Mouse (Mus musculus) T-helper 2 cell (primary cell): ENCODE data around the gene Ndufa13.
"Not testable (repeated sequence)": the region's sequence is repeated elsewhere in the genome, so short reads cannot be mapped to it uniquely, and the experiment has no call there.

Source experiments
- in situ Hi-C: fragments of 300-600 bp; cut with MboI, MseI; formaldehyde crosslinking; loops from one replicate; pipeline ENCODE4 v1.15.1; 2025; ENCODE audit warnings: high pct_unique_total_duplicates

Gene Ndufa13

DNA sequence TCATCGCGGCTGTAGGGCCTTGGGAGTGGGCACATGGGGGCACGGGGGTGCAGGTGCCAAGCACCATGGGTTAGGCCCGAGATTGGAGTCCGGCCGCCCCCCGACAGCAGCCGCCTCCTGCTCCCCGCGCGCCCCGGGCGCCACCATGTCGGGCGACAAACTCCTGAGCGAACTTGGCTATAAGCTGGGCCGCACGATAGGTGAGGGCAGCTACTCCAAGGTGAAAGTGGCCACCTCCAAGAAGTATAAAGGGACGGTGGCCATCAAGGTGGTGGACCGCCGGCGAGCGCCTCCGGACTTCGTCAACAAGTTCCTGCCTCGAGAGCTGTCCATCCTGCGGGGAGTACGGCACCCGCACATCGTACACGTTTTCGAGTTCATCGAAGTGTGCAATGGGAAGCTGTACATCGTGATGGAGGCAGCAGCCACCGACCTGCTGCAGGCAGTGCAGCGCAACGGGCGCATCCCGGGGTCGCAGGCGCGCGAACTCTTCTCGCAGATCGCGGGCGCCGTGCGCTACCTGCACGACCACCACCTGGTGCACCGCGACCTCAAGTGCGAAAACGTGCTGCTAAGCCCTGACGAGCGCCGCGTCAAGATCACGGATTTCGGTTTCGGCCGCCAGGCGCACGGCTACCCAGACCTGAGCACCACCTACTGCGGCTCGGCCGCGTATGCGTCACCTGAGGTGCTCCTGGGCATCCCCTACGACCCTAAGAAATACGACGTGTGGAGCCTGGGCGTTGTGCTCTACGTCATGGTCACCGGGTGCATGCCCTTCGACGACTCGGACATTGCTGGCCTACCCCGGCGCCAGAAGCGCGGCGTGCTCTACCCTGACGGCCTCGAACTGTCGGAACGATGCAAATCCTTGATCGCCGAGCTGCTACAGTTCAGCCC, at the start of gene Ndufa13, which contains the start of the genes Tssk6 and Yjefn3:
TSS of gene Ndufa13 (minus strand) at position 396 of the 900 bp plus-strand sequence.
TSS of gene Tssk6 (plus strand) at position 22 of the 900 bp plus-strand sequence.
TSS of gene Yjefn3 (minus strand) at position 550 of the 900 bp plus-strand sequence.
- in situ Hi-C loops, result loop anchor here (25.0 kb wide), 1 partner anchor 260 kb away; the partner anchor contains the start of gene Tmem161a

DNA sequence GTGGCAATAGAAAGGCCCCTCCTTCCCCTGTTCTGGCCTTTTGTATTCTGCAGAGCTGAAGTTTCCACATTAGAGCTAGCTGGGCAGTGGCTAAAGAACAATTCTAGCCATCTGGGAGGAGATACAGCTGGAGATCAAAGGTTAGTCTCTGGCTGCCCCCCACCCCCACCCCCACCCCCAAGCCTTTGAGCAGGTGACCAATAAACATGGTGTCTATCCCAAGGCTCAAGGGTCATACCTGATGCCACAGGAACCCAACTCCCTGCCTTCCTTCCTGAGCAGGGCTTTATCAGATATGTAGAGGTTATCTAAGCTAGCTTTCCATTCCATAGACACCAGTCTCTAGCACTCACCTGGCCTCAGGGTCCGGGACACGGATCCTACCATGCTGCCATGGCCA, 47.9 kb upstream of the Ndufa13 start:
- in situ Hi-C loops, result no loop called here

DNA sequence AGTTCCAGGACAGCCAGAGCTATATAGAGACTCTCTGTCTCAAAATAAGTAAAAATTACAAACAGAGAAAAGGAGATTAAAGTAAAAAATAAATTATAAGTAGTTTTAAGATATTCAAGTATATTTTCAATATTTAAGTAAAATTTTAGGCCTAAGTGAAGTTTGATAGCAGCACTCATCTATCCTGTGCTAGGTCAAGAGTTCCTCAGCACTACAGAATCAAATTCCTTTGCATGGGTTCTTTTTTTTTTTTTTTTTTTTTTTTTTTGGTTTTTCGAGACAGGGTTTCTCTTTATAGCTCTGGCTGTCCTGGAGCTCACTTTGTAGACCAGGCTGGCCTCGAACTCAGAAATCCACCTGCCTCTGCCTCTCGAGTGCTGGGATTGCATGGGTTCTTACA, 40.1 kb upstream of the Ndufa13 start:
- in situ Hi-C loops, result not testable (repeated sequence)

DNA sequence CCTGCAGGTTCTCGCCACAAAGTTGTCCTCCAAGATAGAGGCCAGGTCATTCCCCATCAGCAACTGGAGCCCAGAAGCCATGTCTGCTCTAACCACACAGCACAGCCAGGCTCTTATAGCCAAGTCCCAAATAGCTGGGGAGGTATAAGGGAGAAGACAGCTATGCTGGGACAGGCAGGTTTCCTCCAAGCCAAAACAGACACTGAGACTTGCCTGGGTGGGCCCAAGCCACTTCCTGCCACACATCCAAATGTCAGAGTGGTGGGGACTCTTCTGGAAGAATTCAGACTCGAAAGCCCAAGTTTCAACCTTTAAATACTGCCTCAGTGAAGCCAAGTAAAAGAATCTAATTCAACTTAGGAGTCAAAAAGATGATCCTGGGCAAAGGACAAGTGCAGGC, 38.0 kb upstream of the Ndufa13 start:
- in situ Hi-C loops, result no loop called here

DNA sequence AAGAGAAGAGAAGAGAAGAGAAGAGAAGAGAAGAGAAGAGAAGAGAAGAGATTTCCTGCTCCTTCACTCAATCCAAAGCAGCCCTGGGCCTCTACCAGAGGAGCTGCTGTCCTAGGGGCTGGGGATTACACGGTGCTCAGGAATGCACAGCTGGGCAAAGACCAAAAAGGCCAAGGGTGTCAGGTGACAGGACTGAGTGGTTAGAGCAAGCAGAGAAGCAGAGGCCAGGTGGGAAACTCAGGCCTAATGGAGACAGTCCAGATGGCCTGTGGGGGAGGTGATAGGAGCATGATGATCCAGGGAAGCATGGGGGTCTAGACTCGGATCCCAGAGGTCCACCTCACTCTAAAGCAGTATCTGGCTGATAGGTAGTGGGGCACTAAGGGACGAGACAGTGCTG, 37.3 kb upstream of the Ndufa13 start:
- in situ Hi-C loops, result no loop called here

DNA sequence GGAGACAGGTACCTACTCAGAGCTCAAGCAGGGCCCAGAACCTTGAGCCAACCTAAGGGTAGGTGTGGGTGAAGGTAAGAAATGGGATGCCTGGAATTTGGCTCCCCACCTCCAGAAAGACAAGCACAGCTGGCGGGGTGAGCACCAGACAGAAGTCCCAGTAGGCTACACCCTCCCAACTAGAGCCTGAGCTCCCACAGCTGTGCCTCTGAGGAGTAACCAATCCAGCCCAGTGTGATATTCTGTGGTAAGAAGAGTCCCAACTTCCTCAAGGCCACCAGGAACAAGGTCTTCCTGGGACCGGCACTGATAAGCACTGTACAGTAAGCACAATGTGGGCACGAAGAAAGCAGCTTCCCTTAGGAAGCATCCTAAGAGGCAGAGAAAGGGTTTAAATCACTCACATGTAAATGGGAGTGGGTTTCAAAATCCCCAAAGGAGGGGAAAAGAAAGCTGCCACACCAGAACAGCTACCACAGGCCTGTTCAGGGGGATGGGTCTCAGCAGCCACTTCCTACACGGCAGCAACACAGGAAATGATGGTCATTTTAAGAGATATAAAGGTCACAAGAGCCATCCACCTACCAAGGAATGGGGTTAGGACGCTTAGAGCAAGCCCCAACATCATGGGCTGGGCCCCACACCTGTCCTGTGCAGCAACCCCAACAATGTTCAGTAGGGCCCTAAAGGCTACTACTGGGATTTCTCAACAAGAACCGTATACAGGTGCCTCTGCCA, 36.1 kb upstream of the Ndufa13 start:
- in situ Hi-C loops, result no loop called here

DNA sequence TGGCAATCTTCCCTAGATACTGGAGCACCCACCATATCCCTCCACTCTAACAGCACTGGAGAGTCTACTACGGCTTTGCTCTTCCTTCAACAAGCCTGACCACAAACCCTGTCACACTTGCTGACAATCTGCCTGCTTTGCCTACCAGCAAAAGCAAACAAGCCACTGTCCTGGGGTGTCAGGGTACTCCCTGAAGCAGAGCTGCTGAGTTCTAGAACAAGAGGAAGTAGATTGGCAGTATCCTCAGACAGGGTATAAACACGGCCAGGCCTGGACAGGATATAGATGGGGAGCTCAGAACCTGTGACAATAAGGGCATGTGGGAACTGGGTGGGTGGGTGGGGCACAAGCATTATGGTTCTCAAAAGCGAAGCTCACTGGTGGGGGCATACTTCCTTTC, 35.1 kb upstream of the Ndufa13 start:
- in situ Hi-C loops, result no loop called here

DNA sequence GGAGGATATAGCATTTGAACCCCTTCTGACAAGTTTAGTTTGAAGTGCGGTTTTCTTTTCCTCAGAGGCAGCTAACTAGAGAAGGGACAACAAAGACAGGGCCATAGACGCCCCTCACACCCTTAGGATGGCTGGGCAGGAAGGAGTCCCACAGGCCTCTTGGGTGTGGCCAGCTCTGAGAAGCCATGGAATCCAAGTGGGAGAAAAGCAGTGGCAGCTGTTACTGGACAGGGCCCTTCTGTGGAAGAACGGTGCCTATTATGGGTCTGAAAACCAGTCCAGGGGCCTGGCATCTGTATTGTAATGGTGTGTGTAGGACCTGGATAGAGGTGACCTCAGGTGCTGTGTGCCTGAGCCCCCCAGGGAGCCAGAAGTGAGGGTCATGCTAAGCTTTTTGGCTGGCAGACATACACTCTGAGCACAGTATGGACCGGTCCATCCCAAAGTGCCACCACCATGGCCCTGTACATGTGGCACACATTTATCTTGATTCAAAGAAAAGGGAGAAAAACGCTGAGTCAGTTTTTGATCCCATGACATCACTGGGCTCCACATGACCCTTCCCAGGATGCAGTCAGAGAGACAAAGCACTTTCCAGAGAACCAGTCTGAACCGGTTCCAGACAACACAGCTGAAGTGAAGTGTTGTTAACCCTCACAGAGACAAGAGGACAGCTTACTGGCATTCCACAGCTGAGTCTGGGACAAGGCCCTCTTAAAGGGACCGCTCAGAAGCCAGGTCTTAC, 33.9 kb upstream of the Ndufa13 start:
- in situ Hi-C loops, result no loop called here

DNA sequence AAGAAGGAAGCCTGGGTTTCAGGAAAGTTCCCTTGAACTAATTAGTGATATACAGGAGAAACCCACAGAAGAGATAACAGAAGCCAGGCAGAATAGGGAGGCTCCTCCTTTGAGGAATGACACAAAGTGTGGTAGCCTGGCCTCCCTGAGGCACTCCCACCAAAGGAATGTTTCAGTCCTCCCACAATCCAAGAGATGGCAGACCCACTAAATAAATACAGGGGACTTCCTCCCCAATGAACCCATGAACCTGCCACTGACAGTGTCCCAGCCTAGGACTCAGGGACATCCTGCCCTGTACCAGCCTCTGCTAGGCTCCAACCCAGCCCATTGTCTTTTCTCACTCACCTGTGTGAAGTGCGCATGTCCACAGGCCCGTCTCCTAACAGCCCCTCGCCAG, 33.1 kb upstream of the Ndufa13 start:
- in situ Hi-C loops, result no loop called here

DNA sequence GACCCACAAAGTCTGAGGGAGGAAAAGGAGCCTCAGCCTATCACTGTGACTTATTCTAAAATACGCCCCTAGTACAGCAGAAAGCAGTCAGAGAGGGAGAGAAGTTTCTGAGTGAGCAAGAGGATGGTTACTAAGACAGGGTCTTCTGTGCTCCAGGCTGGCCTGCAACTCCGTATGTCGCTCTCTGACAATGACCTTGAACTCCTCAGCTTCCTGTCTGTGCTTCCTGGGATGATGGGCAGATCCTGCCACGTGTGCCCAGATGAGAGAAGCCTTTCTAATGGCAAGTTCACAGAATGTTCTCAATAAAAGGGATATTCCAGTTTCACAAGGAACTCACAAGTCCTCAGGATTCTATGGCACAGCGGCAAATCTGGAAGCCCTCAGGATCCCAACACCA, 32.2 kb upstream of the Ndufa13 start:
- in situ Hi-C loops, result no loop called here

DNA sequence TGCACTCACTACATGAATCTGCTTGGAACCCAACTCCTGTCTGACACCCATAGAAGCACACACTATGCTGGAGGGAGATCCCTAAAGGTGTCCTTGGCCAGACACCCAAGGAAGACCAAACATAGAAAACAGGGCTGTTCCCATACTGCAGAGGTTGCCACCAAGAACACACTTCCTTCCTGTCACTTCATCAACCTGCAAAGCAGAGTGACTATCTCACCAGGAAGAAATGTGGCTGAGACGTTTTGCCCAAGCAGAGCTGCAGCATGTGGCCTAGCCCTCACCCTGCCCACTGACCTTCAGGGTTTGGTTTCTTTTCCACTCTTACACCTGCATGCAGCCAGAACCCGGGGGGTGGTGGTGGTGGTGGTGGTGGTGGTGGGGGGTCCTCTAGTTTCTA, 31.5 kb upstream of the Ndufa13 start:
- in situ Hi-C loops, result no loop called here

DNA sequence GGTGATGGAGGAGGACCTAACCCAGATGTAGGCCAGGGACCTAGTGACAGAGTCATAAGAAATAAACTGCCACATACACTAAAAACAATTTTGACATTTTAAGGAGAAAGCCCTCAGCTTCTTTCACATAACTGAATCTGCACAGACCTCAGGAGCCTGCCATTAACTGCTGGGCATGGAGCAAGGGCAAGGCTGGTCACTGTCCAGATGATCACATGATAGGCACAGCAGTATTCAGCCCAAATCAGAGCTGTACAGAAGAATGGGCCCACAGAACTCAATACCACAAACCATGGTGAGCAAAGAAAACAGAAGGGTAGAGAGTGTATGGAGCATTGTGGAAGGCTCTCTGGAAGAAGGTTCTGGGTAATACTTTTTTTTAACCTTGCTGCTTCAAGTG, 24.5 kb upstream of the Ndufa13 start:
- in situ Hi-C loops, result no loop called here

DNA sequence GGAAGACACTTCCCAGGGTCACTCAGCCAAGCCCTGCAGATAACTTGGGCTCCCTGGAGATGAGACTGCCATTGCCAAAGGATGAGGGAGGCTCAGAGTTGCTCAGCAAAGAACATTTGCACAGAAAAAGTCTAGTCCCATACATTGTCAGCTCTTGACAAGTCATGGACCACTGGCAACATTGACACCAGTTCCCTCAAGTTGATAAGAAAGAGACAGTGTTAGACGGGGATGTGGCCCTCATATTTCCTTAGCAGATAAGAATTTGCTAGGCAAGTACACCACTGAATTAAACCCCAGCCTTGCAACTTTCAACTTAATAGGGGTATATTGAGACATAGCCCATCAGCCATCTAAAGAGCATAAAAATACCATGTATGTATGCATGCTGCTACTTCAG, 21.6 kb upstream of the Ndufa13 start:
- in situ Hi-C loops, result loop anchor here (25.0 kb wide), 1 partner anchor 238 kb away; the partner anchor contains the start of gene Tmem161a

DNA sequence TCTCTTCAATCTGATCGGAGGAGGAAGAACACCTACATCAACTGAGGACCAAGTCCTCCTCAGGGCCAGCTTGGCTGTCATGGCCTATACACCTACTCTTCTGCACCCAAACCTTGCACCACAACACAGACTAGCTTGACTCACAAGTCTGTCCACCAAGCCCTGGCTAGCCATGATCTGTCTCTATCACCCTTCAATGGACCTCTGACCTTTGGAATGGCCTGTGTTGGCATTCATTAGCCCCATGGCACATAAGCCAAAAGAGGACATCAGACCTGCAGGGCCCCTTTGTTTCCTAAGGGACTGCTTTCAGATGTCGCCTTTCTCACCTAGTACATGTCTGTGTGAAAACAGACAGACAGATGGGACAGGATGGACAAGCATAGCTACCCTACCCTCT, 18.8 kb upstream of the Ndufa13 start:
- in situ Hi-C loops, result loop anchor here (25.0 kb wide), 1 partner anchor 241 kb away; the partner anchor contains the start of gene Tmem161a

DNA sequence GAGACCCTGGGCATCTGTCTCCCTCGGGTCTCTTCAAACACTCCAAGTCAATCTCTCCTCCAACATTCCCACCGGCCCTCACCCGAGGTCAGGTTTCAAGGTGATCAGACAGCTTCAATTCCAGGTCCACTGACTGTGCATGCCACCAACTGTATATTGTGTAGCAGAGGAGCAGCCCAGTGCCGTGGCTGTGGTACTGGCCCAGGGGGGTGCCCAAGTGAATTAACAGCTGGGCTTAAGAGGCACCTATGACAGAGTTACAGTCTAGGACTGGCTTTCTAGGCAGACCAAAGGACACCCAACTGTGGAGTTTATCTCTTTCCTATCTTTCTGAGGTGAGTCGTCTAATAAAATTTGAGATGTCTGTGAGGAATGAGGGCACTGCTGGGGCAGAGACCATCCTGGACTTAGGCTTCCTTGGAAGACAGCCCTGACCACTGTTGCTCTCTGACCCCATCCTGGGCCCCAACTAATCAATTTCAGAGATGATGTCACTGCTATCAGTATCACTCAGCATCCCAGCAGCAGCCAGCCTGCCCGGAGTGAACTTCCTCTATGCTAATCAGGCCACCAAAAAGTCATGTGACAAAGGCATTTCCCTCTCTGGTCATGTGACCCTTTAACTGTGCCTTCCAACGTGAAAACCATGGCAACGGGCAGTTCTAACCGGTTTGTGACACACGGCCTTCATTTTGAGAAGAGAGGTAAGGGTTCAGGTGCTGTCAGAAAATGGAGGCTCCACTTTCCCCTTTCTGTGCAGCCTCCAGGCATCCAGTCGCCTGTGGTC, 17.7 kb upstream of the Ndufa13 start:
- in situ Hi-C loops, result loop anchor here (5.0 to 25.0 kb wide), 2 partner anchors 82 to 242 kb away; partner anchors contain the start of gene Tmem161a

DNA sequence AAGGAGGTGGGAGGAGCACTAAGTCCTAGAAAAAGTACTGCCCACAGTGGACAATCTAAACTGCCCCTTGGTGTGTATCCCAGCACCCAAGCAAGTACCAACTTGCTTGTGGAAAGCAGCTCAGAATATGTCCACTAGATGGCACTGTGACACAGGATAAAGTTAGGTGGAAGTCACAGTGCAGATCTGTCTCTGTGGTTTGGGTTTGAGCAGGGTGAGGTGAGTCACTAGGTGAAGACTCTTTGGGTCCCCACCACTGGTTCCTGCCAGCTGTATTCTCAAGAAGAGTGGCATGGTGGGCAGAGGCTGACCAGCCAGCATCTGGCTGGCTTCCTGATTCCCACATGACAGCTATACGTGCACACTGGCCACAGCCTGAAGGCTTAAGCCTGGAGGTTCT, 16.7 kb upstream of the Ndufa13 start:
- in situ Hi-C loops, result loop anchor here (5.0 to 25.0 kb wide), 2 partner anchors 83 to 243 kb away; partner anchors contain the start of gene Tmem161a

DNA sequence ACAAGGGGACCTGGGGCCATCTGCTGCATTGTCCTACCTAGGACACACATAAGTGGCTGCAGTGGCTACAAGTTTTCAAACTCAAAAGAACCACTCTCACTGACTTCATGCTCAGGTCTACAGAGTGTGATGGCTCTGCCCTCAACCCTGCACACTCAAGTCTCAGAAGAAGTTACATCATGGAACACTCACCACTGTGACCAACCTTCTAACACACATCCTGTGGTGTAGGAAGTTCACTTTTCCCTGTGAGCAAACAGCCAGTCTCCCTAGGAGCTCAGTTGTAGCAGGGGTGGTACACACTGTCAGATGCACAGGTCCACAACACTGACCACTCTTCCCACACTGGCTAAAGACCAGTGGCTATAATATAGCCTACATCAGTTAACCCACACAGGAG, 16.1 kb upstream of the Ndufa13 start:
- in situ Hi-C loops, result loop anchor here (5.0 to 25.0 kb wide), 2 partner anchors 84 to 244 kb away; partner anchors contain the start of gene Tmem161a

DNA sequence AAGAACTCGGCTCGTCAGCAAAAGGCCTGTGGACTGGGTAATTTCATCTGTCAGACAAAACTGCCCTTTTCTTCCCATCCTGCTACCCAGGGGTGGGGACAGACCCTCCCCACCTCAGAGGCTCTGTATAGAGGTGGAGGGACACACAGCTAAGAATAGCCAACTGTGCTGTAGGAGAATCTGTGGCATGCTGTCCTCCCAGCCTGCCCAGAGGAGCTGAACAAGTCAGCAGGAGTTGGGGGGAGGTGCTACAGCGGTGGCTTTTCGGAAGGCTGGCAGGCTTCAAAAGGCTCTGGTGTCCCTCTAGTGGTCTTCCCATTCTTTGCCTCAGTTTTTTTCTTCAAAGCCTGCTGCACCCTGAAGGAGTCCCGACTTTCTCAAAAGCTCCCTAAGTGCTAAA, 13.4 kb upstream of the Ndufa13 start:
- in situ Hi-C loops, result loop anchor here (5.0 to 25.0 kb wide), 2 partner anchors 87 to 247 kb away; partner anchors contain the start of gene Tmem161a

DNA sequence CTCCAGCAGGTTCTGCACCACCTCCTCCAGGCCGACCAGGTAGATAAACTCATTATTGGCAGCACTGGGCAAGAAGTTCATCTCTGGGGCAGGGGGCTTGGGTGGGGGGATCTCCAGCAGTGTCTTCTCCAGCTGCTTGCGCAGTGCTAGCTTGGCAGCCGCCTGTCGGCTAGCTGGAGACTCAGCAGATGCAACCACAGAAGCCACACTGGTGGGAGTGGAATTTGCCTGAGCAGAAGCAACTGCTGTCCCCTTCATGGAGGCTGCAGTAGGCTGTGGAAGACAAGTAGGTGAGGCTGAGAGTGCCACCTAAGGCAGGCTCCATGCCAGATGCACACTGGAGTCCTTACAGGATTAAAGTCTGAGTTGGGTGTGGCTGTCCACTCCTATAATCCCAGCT, 12.2 kb upstream of the Ndufa13 start:
- in situ Hi-C loops, result loop anchor here (25.0 kb wide), 1 partner anchor 248 kb away; the partner anchor contains the start of gene Tmem161a

DNA sequence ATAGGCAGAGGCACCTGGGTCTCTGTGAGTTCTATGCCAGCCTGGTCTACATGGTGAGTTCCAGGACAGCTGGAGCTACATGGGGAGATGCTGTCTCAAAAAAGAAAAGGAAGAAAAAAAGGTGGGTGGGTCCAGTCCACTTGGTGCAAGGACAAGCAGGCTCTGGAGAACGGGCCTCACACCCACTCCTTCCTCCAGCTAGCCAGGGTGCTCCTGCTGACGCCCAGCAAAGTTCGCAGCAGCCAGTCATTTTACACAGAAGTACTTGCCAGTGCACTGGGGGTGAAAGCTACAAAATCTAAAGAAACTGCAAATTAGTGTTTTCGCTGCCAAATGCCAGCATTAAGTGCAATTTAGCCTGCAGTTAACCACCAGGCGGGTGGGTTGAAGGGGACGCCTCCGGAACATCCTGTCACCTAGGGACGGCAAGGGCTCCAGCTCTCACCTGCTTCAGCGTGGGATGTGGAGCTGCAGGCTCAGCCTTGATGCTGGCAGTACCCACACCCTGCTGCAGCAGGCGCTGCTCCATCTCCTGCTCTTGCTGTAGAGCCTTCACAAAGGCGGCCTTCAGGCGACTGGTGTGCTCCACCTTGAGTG, 10.2 kb upstream of the Ndufa13 start:
- in situ Hi-C loops, result loop anchor here (25.0 kb wide), 1 partner anchor 250 kb away; the partner anchor contains the start of gene Tmem161a
